Mouse (Mus musculus) kidney, postnatal 0 days (tissue): Measurements from ENCODE around the gene Cst6. TPM values are rescaled to one million over a fixed set of nuclear protein-coding genes. Genes with fewer than 3 reads are reported as not detected.

Source experiments
- ATAC-seq: fragments of 200-750 bp; cut with Nextera tagmentation; replicated peaks from 2 replicates; pipeline ENCODE4 v1.8.0; 2017; ENCODE audit warnings: low read depth, moderate number of reproducible peaks, moderate TSS enrichment, moderate library complexity; ENCODE audit not compliant: low FRiP score
- DNase-seq: peaks from one replicate; pipeline ENCODE4 v3.0.0-alpha.2; 2016; ENCODE audit warnings: low spot score
- H3K27ac ChIP-seq: fragments of 300-500 bp; sonication (generic); 2 replicates; pipeline ENCODE4 v1.5.1; 2014; ENCODE audit warnings: mild to moderate bottlenecking
- H3K27me3 ChIP-seq: fragments of 300-500 bp; sonication (generic); 2 replicates; pipeline ENCODE4 v1.6.1; 2014; ENCODE audit warnings: low read length, mixed read lengths; ENCODE audit not compliant: insufficient read depth
- H3K36me3 ChIP-seq: fragments of 300-500 bp; sonication (generic); 2 replicates; pipeline ENCODE4 v1.6.1; 2014; ENCODE audit warnings: low read length, mixed read lengths; ENCODE audit not compliant: insufficient read depth
- H3K4me1 ChIP-seq: fragments of 300-500 bp; sonication (generic); replicated peaks from 2 replicates; pipeline ENCODE4 v1.6.1; 2014; ENCODE audit warnings: antibody characterized with exemption, low read length, mixed read lengths; ENCODE audit not compliant: insufficient read depth
- H3K4me2 ChIP-seq: fragments of 300-500 bp; sonication (generic); 2 replicates; pipeline ENCODE4 v1.6.1; 2014; ENCODE audit warnings: mild to moderate bottlenecking, low read length, moderate library complexity, mixed read lengths
- H3K4me3 ChIP-seq: fragments of 300-500 bp; sonication (generic); replicated peaks from 2 replicates; pipeline ENCODE4 v1.5.1; 2014; ENCODE audit warnings: low read depth, low read length
- H3K9ac ChIP-seq: fragments of 300-500 bp; sonication (generic); 2 replicates; pipeline ENCODE4 v1.6.1; 2014; ENCODE audit warnings: low read depth, low read length
- H3K9me3 ChIP-seq: fragments of 300-500 bp; sonication (generic); replicated peaks from 2 replicates; pipeline ENCODE4 v1.6.1; 2016; ENCODE audit warnings: low read length, inconsistent platforms, mixed read lengths
- CTCF ChIP-seq: IDR thresholded peaks from 2 replicates; pipeline ENCODE4 v1.5.1; 2016; ENCODE audit warnings: antibody characterized with exemption, low read depth, mild to moderate bottlenecking, moderate library complexity
- WGBS: fragments of 180-500 bp; shearing (Covaris S2); extraction: QIAGEN DNeasy Blood & Tissue Kit; methylation state at CpG from one replicate; pipeline ENCODE4 v1.1.7; 2014; 5-methylcytosine and 5-hydroxymethylcytosine counted together
- polyA plus RNA-seq: library from polyadenylated mRNA; unstranded; fragments of >200 nt; fragmentation: Nextera tagmentation; extraction: Ambion mirVana; gene quantifications from 2 replicates; pipeline ENCODE4 v1.2.1, GENCODE M21; 2015

The Cst6 gene
- polyA plus RNA-seq, 1 experiment from 2014 or later: 1.5 TPM

- ATAC-seq: peak; percentile 94
- Histone ChIP-seq H3K4me3 (peak within 1 kb of the TSS; percentile 94), H3K4me1 (peaks cover 7% of the 10 kb centered on the region; the same call in 1 of the 2 replicates), H3K36me3 (peaks cover 20% of the 10 kb centered on the region), H3K4me2 (peak within 1 kb of the TSS; percentile 62), H3K9ac (peak within 1 kb of the TSS; percentile 98), H3K9me3 (no peaks in the 10 kb centered on the region), H3K27ac (peak within 1 kb of the TSS; percentile 90), H3K27me3 (no peaks in the 10 kb centered on the region)
- peak; percentile 99 for DNase-seq
- TF ChIP-seq CTCF: no peak
- WGBS: 2% methylated on average over 43 of the region's 43 CpGs
These were observed 39.3 kb upstream of the Cst6 start, which contains the start of gene Sart1 for GRCm38 (mm10) chr19:5388588-5389242. Sart1 (minus strand) TSS chr19:5388703.

- ATAC-seq: peak; percentile 65
- no peak for TF ChIP-seq CTCF
- under 1% methylated on average over 42 of the region's 43 CpGs for WGBS
- Histone ChIP-seq H3K9ac (peak overlapping the region; percentile 98), H3K36me3 (peaks cover 27% of the 10 kb centered on the region), H3K27ac (peak overlapping the region; percentile 90), H3K9me3 (no peaks in the 10 kb centered on the region), H3K27me3 (no peaks in the 10 kb centered on the region), H3K4me2 (peak overlapping the region; percentile 62), H3K4me3 (peak overlapping the region; percentile 94), H3K4me1 (peaks cover 7% of the 10 kb centered on the region; the same call in 1 of the 2 replicates)
- DNase-seq: peak; percentile 25
These were observed 38.7 kb upstream of the Cst6 start for GRCm38 (mm10) chr19:5388011-5388441.

GRCm38 (mm10) chr19:5384715-5385114 lies 35.3 kb upstream of the Cst6 start:
- Histone ChIP-seq H3K36me3 (peaks cover 60% of the 10 kb centered on the region), H3K9me3 (no peaks in the 10 kb centered on the region), H3K4me1 (0 out of 2 replicates have a peak, but pooled peaks cover 4% of the 10 kb centered on the region), H3K27me3 (no peaks in the 10 kb centered on the region), H3K4me3 (no peak overlapping the region), H3K27ac (no peak overlapping the region), H3K9ac (no peak overlapping the region), H3K4me2 (no peak overlapping the region)
- TF ChIP-seq CTCF: no peak
- DNase-seq (no peak), ATAC-seq (no peak)
- WGBS: 90% methylated on average over 8 of the region's 8 CpGs

GRCm38 (mm10) chr19:5383326-5383725 lies 34.0 kb upstream of the Cst6 start:
- H3K36me3 ChIP-seq: peaks cover 72% of the 10 kb centered on the region
- no peak for TF ChIP-seq CTCF
- no peaks in the 10 kb centered on the region for H3K9me3 ChIP-seq
- ATAC-seq (no peak), DNase-seq (no peak)
- no peak overlapping the region for H3K4me3 ChIP-seq
- no peak overlapping the region for H3K27ac ChIP-seq
- H3K4me2 ChIP-seq: no peak overlapping the region
- WGBS: 95% methylated on average over 12 of the region's 12 CpGs
- no peak overlapping the region for H3K9ac ChIP-seq
- H3K27me3 ChIP-seq: no peaks in the 10 kb centered on the region
- 0 out of 2 replicates have a peak, but pooled peaks cover 4% of the 10 kb centered on the region for H3K4me1 ChIP-seq

GRCm38 (mm10) chr19:5377446-5377845 lies 28.1 kb upstream of the Cst6 start:
- ATAC-seq (no peak), DNase-seq (no peak)
- 86% methylated on average over 1 of the region's 1 CpGs for WGBS
- Histone ChIP-seq H3K9ac (no peak overlapping the region), H3K4me2 (no peak overlapping the region), H3K27me3 (no peaks in the 10 kb centered on the region), H3K4me3 (no peak overlapping the region), H3K27ac (no peak overlapping the region), H3K36me3 (peaks cover 48% of the 10 kb centered on the region), H3K4me1 (no peaks in the 10 kb centered on the region), H3K9me3 (no peaks in the 10 kb centered on the region)
- TF ChIP-seq CTCF: no peak

GRCm38 (mm10) chr19:5374748-5375147 lies 25.4 kb upstream of the Cst6 start:
- no peak for TF ChIP-seq CTCF
- ATAC-seq (no peak), DNase-seq (no peak)
- H3K27ac ChIP-seq: no peak overlapping the region
- H3K4me2 ChIP-seq: no peak overlapping the region
- no peaks in the 10 kb centered on the region for H3K9me3 ChIP-seq
- H3K9ac ChIP-seq: no peak overlapping the region
- peaks cover 42% of the 10 kb centered on the region for H3K36me3 ChIP-seq
- no peaks in the 10 kb centered on the region for H3K27me3 ChIP-seq
- 69% methylated on average over 4 of the region's 4 CpGs for WGBS
- no peaks in the 10 kb centered on the region for H3K4me1 ChIP-seq
- H3K4me3 ChIP-seq: no peak overlapping the region
